Mouse (Mus musculus): Measurements from ENCODE around the gene AC131692.1.

DNA sequence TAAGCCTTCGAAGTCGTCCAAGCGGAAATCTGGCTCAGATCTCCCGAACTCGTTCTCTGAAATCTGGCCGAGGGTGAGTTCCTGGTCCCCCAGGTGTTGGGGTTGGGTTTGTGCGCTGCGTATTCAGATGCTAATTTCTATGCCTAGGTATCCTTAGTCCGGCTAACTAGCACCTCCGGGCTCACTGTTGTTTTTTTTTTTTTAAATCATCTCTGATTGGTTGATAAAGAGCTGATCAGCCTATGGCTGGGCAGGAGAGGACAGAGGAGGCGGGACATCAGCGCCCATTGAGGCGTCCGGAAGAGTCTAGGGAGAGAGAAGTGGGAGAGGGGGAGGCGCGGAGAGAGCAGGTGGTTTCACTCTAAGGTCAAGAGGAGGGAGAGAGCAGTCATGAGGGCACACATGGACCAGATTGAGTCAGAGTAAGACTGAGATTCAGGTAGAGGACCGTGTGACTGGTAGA lies 8.8 kb upstream of the AC131692.1 start:
- TF ChIP-seq POLR2A (IDR thresholded peaks at IDR 0.05; ENCODE audit: low read depth, low read length) = no peak
- no peak for TF ChIP-seq CTCF (IDR thresholded peaks at IDR 0.05; ENCODE audit: extremely low read depth, insufficient read depth, insufficient read length, insufficient replicate concordance)

All from spleen, adult 2 months (tissue).